Mouse (Mus musculus) testis, adult 2 months (tissue): Measurements from ENCODE around the gene Erc1. TPM values are rescaled to one million over a fixed set of nuclear protein-coding genes. Genes with fewer than 3 reads are reported as not detected.

Experiments used
- H3K27ac ChIP-seq: fragments of 200-500 bp; 2 replicates; pipeline ENCODE4 v1.5.1; 2012; ENCODE audit warnings: low read depth, low read length; ENCODE audit not compliant: control insufficient read depth, insufficient read depth
- H3K27me3 ChIP-seq: fragments of 200-500 bp; 2 replicates; pipeline ENCODE4 v1.6.1; 2012; ENCODE audit warnings: mild to moderate bottlenecking, low read length, moderate library complexity; ENCODE audit not compliant: control insufficient read depth, insufficient read depth
- H3K36me3 ChIP-seq: fragments of 200-500 bp; 2 replicates; pipeline ENCODE4 v1.6.1; 2012; ENCODE audit warnings: mild to moderate bottlenecking, low read length; ENCODE audit not compliant: control insufficient read depth, insufficient read depth
- H3K4me1 ChIP-seq: fragments of 200-500 bp; 2 replicates; pipeline ENCODE4 v1.6.1; 2012; ENCODE audit warnings: low read length; ENCODE audit not compliant: control insufficient read depth, insufficient read depth
- H3K4me3 ChIP-seq: fragments of 200-500 bp; 2 replicates; pipeline ENCODE4 v1.5.1; 2012; ENCODE audit warnings: low read depth, mild to moderate bottlenecking, low read length, moderate library complexity, mixed read lengths; ENCODE audit not compliant: control insufficient read depth
- CTCF ChIP-seq: fragments of 200-500 bp; IDR thresholded peaks from 2 replicates; pipeline ENCODE4 v1.5.1; 2012; ENCODE audit warnings: low read depth, mild to moderate bottlenecking, inconsistent platforms, low read length, moderate library complexity; ENCODE audit not compliant: control insufficient read depth, insufficient read depth, insufficient replicate concordance
- POLR2A ChIP-seq: fragments of 200-500 bp; IDR thresholded peaks from 2 replicates; pipeline ENCODE4 v1.6.1; 2012; ENCODE audit warnings: low read depth, mild to moderate bottlenecking, inconsistent platforms, low read length, moderate library complexity; ENCODE audit not compliant: control insufficient read depth
- polyA plus RNA-seq: library from polyadenylated mRNA; depleted of rRNA; stranded (reverse); fragments of >200 nt; gene quantifications from 2 replicates; pipeline ENCODE4 v1.2.3, GENCODE M21; 2012

Gene Erc1
- polyA plus RNA-seq, 1 experiment: 9.9 TPM

GRCm38 (mm10) chr6:119803239-119803638 lies 44.7 kb downstream of the Erc1 start:
- no peaks in the 10 kb centered on the region for H3K4me1 ChIP-seq
- no peaks in the 10 kb centered on the region for H3K27me3 ChIP-seq
- H3K36me3 ChIP-seq: no peaks in the 10 kb centered on the region
- TF ChIP-seq CTCF (no peak), POLR2A (no peak)
- no peak overlapping the region for H3K4me3 ChIP-seq
- H3K27ac ChIP-seq: no peak overlapping the region

- TF ChIP-seq POLR2A (no peak), CTCF (no peak)
- Histone ChIP-seq H3K27me3 (no peaks in the 10 kb centered on the region), H3K4me1 (no peaks in the 10 kb centered on the region), H3K36me3 (no peaks in the 10 kb centered on the region; the same call in 1 of the 2 replicates), H3K27ac (no peak overlapping the region), H3K4me3 (no peak overlapping the region)
These were observed 51.0 kb downstream of the Erc1 start for GRCm38 (mm10) chr6:119796911-119797486.

- Histone ChIP-seq H3K36me3 (no peaks in the 10 kb centered on the region; the same call in 1 of the 2 replicates), H3K4me1 (no peaks in the 10 kb centered on the region), H3K27ac (no peak overlapping the region), H3K4me3 (no peak overlapping the region), H3K27me3 (no peaks in the 10 kb centered on the region)
- TF ChIP-seq POLR2A (no peak), CTCF (no peak)
These were observed 51.7 kb downstream of the Erc1 start for GRCm38 (mm10) chr6:119796291-119796690.

GRCm38 (mm10) chr6:119792562-119792961 lies 55.4 kb downstream of the Erc1 start:
- Histone ChIP-seq H3K4me3 (no peak overlapping the region), H3K27me3 (no peaks in the 10 kb centered on the region), H3K27ac (no peak overlapping the region), H3K36me3 (no peaks in the 10 kb centered on the region; the same call in 1 of the 2 replicates), H3K4me1 (no peaks in the 10 kb centered on the region)
- TF ChIP-seq CTCF: peak; percentile 29; the same call in 1 of the 2 replicates
- no peak for TF ChIP-seq POLR2A

GRCm38 (mm10) chr6:119782416-119782815 lies 65.6 kb downstream of the Erc1 start:
- Histone ChIP-seq H3K4me3 (no peak overlapping the region), H3K4me1 (no peaks in the 10 kb centered on the region), H3K27ac (no peak overlapping the region), H3K27me3 (no peaks in the 10 kb centered on the region), H3K36me3 (no peaks in the 10 kb centered on the region)
- TF ChIP-seq POLR2A: no peak
- TF ChIP-seq CTCF: no peak

- TF ChIP-seq CTCF (no peak), POLR2A (no peak)
- Histone ChIP-seq H3K36me3 (no peaks in the 10 kb centered on the region), H3K27me3 (no peaks in the 10 kb centered on the region), H3K4me3 (no peak overlapping the region), H3K27ac (no peak overlapping the region), H3K4me1 (no peaks in the 10 kb centered on the region)
These were observed 66.9 kb downstream of the Erc1 start for GRCm38 (mm10) chr6:119781109-119781508.

GRCm38 (mm10) chr6:119768778-119769177 lies 79.2 kb downstream of the Erc1 start:
- Histone ChIP-seq H3K36me3 (peaks cover 2% of the 10 kb centered on the region; the same call in 1 of the 2 replicates), H3K27me3 (no peaks in the 10 kb centered on the region), H3K4me3 (no peak overlapping the region), H3K4me1 (no peaks in the 10 kb centered on the region), H3K27ac (no peak overlapping the region)
- TF ChIP-seq CTCF (no peak), POLR2A (no peak)

- Histone ChIP-seq H3K4me3 (no peak overlapping the region), H3K27ac (no peak overlapping the region), H3K27me3 (no peaks in the 10 kb centered on the region), H3K4me1 (no peaks in the 10 kb centered on the region), H3K36me3 (no peaks in the 10 kb centered on the region; the same call in 1 of the 2 replicates)
- TF ChIP-seq POLR2A: no peak
- TF ChIP-seq CTCF: no peak
These were observed 83.6 kb downstream of the Erc1 start for GRCm38 (mm10) chr6:119764355-119764754.
